Mouse (Mus musculus) central nervous system, embryonic 11.5 days (tissue): Measurements from ENCODE around the gene Vmn1r149. TPM values are rescaled to one million over a fixed set of nuclear protein-coding genes. Genes with fewer than 3 reads are reported as not detected.

Source experiments
- polyA plus RNA-seq: library from polyadenylated mRNA; depleted of rRNA; stranded (reverse); fragments of >200 nt; gene quantifications from 2 replicates; pipeline ENCODE4 v1.2.3, GENCODE M21; 2012; rRNA removed

Gene Vmn1r149
- polyA plus RNA-seq: not detected in 2 replicates

DNA sequence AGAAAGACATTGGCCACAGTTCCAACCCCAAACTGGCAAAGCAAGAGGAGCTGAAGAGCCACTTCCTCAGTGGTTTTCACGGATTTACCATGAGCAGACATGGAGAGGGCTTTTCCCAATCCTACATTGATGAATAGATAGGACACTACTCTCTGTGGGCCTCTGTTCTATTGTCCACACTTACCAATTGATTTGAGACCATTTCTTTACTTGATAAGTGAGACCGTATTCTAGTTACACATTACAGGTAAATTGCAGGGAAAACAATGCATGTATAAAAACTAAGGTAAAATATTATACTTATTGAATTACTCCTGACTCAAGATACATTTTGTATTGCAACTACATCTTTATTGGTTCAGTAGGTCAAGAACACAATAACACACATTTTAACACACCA is at the start of gene Vmn1r149:
Gene Vmn1r149, minus strand, starts transcription at position 101 of the 400 bp plus-strand sequence.

DNA sequence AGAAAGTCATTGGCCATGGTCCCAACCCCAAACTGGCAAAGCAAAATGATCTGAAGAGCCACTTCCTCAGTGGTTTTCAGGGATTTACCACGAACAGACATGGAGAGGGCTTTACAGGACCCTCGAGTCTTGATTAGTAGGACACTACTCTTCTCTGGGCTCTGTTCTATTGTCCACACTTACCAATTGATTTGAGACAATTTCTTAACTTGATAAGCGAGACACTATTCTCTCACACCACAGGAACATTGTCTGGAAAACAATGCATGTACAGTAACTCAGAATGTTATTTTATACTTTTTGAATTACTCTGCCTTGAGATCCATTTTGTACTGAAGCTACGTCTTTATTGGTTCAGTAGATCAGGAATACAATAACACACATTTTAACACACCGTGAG is 25.9 kb upstream of the Vmn1r149 start, which contains the start of gene Gm10665:
Gene Gm10665, minus strand, starts transcription at position 101 of the 400 bp plus-strand sequence.

DNA sequence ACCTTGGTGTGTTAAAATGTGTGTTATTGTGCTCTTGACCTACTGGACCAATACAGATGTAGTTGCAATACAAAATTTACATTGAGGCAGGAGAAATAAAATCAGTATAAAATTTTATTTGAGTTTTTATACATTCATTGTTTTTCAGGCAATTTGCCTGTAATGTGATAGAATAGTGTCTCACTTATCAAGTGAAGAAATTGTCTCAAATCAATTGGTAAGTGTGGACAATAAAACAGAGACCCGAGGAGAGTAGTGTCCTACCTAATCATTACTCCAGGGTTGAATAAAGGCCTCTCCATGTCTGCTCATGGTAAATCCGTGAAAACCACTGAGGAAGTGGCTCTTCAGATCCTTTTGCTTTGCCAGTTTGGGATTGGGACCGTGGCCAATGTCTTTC is 24.7 kb downstream of the Vmn1r149 start, which contains the start of gene Vmn1r148:
Gene Vmn1r148, plus strand, starts transcription at position 301 of the 400 bp plus-strand sequence.

Other genes with a start within 250 kb of the Vmn1r149 start
- not detected in 2 replicates for gene Vmn1r143, start 248.9 kb downstream of the Vmn1r149 start, polyA plus RNA-seq
- gene Gm8653, start 237.0 kb downstream of the Vmn1r149 start, polyA plus RNA-seq: not detected in 2 replicates
- gene Gm8453, start 208.7 kb downstream of the Vmn1r149 start, polyA plus RNA-seq: not detected in 2 replicates
- gene Gm4187, start 108.5 kb downstream of the Vmn1r149 start, polyA plus RNA-seq: not detected in 2 replicates
- not detected in 2 replicates for gene Gm8660, start 67.2 kb downstream of the Vmn1r149 start, polyA plus RNA-seq
- gene Vmn1r148, start 24.6 kb downstream of the Vmn1r149 start, polyA plus RNA-seq: not detected in 2 replicates
- not detected in 2 replicates for gene Gm10665, start 25.8 kb upstream of the Vmn1r149 start, polyA plus RNA-seq
- not detected in 2 replicates for gene Vmn1r151, start 61.4 kb upstream of the Vmn1r149 start, polyA plus RNA-seq
- gene Vmn1r152, start 84.7 kb upstream of the Vmn1r149 start, polyA plus RNA-seq: not detected in 2 replicates
- not detected in 2 replicates for gene Gm8677, start 96.7 kb upstream of the Vmn1r149 start, polyA plus RNA-seq
- not detected in 2 replicates for gene Gm4201, start 127.1 kb upstream of the Vmn1r149 start, polyA plus RNA-seq
- not detected in 2 replicates for gene Gm4565, start 149.9 kb upstream of the Vmn1r149 start, polyA plus RNA-seq
- not detected in 2 replicates for gene Vmn1r155, start 219.8 kb upstream of the Vmn1r149 start, polyA plus RNA-seq